Mouse (Mus musculus): Measurements from ENCODE around the gene Myo1e.

DNA sequence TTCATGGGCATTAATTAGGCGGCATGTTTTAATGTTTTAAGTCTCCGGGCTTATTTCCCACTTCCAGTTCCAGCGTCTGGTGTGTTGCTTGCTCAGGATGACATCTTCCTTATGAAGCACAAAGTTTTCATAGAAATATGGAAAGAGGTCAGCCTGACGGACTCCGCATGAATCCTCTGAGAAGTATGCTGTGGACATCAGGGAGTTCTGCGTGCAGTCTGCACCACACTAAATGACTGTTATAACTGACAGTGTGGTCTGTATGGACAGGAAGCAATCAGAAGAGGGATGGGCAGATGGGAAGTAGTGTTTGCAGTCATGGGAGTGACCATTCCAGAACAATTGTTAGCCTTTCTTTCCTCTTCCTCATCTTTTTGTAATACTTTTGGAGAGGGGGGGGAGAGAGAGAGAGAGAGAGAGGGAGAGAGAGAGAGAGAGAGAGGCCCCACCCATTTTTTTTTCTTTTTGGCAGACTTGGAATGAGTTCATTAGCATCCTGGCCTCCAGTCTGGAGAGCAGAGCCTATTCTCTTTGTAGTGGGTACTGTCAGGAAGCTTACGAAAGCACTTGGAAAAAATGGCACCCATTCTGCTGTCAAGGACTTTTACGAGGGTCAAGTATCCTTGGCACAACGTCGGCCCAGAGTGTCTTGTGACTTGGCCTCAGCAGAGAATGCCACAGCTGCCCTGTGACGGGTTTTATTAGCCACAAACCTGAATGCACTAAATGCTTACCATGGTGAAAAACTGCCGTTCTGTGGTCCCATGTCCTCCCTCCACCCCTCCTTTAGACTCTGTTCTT is 42.9 kb downstream of the Myo1e start:
- TF ChIP-seq CTCF (conservative IDR thresholded peaks at IDR 0.05 in 1 of 2, IDR thresholded peaks at IDR 0.05 in 1 of 2; ENCODE audit: low read depth in 2 of 2, low read length in 2 of 2) (no peak), USF1 (IDR thresholded peaks at IDR 0.05; ENCODE audit: low read depth, low read length) (no peak), BHLHE40 (IDR thresholded peaks at IDR 0.05; ENCODE audit: low read depth, low read length) (no peak), POLR2A (IDR thresholded peaks at IDR 0.05; ENCODE audit: low read depth, low read length) (no peak), HCFC1 (IDR thresholded peaks at IDR 0.05; ENCODE audit: low read depth, low read length) (no peak)
